Mouse (Mus musculus) gastrocnemius, adult 2 months (tissue): ENCODE results near the gene Rps6kl1. TPM values are rescaled to one million over a fixed set of nuclear protein-coding genes. Genes with fewer than 3 reads are reported as not detected.
A peak's percentile ranks its signal among the peaks of the same experiment; 100 is the strongest.
"Not testable (repeated sequence)": the region's sequence is repeated elsewhere in the genome, so short reads cannot be mapped to it uniquely, and the experiment has no call there.

Experiments
- DNase-seq: peaks from one replicate; pipeline ENCODE4 v3.0.0; 2022
- H3K27ac ChIP-seq: fragments of 200-600 bp; 2 replicates; pipeline ENCODE4 v1.8.1; 2022; ENCODE audit warnings: mild to moderate bottlenecking
- H3K4me3 ChIP-seq: fragments of 200-600 bp; 2 replicates; pipeline ENCODE4 v1.8.1; 2022; ENCODE audit warnings: mild to moderate bottlenecking, moderate library complexity
- CTCF ChIP-seq: fragments of 200-600 bp; IDR thresholded peaks from 2 replicates; pipeline ENCODE4 v1.8.1; 2022; ENCODE audit warnings: antibody characterized with exemption, mild to moderate bottlenecking, moderate library complexity
- intact Hi-C: fragments of 180-260 bp; cut with DNase I; formaldehyde crosslinking; loops from one replicate; pipeline ENCODE4 v1.15.1; 2025
- total RNA-seq, 2 experiments: library from RNA; stranded (reverse); gene quantifications; 2 replicates each; pipeline ENCODE4 v1.2.3; 2021

The Rps6kl1 gene
- total RNA-seq, 2 experiments from 2014 or later, result 0.94 to 1.1 TPM

DNA sequence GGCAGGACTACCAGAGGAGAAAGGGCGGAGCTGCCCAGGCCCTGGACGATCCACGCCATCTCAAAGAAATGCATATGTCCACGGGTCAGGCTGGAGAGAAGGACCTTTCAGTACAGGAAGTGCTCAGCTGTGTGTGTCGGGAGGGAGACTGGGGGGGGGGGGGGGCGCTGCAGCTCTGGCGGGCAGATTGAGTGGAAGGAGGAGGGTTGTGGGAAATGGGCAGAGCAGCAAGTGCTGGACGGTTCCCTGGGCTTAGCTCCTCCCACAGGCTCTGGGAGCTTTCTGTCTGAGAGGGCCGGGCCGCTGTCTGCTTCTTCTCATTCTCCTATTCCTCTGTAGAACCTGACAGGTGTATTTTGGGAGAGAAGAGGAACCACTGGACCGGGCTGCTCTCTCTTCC is 4.7 kb downstream of the Rps6kl1 start:
- DNase-seq, result no peak
- TF ChIP-seq CTCF, result no peak
- Histone ChIP-seq H3K4me3 (no peak overlapping the region), H3K27ac (peak overlapping the region; percentile 44)
- intact Hi-C loops, result loop anchor here (10.0 kb wide), 1 partner anchor 338 kb away; no protein-coding TSS in a partner anchor

DNA sequence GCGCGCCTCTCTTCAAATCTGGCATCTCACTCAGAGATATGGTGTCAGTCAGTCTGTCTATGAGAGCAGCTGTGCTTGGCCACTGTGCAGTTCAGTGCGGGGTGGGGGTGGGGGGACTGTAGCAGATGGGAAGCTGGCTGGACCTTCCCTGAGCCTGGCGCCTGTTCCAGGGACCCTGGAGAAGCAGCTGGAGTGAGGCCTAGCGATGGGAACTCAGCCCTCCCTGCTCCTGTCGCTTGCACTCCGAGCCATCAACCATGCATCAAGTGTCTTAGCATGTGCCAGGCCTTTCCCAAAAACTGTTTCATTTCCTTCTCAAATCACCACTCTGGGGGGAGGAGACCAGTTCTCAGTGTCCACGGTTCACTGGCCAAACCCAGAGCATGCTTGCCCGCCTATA is 5.4 kb downstream of the Rps6kl1 start:
- peak; percentile 82 for DNase-seq
- intact Hi-C loops, result loop anchor here (10.0 kb wide), 1 partner anchor 339 kb away; no protein-coding TSS in a partner anchor
- H3K27ac ChIP-seq, result peak overlapping the region; percentile 44
- no peak for TF ChIP-seq CTCF
- no peak overlapping the region for H3K4me3 ChIP-seq

DNA sequence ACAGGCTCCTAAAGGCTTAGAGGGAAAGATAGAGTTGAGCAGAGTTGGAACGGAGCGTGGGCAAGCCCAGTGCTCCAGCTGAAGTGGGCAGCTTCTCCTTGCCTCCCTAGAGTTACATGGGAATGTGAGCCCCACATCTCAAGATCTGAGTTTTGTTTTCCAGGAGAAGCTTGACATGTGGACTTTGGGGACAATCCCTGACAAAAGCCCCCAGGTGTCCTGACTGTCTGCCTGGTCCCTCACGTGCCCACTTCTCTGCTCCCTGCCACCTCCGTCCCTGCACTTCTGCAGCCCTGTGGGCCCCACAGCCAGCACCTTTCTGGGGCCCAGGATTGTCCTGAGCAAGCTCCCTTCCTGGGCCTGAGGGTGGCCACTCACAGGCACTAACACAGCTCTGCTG is 6.2 kb downstream of the Rps6kl1 start:
- no peak for DNase-seq
- intact Hi-C loops, result loop anchor here (10.0 kb wide), 1 partner anchor 340 kb away; no protein-coding TSS in a partner anchor
- TF ChIP-seq CTCF, result no peak
- no peak overlapping the region for H3K4me3 ChIP-seq
- H3K27ac ChIP-seq, result 0 out of 2 replicates have a peak overlapping the region, but pooled peaks have one; percentile 20

DNA sequence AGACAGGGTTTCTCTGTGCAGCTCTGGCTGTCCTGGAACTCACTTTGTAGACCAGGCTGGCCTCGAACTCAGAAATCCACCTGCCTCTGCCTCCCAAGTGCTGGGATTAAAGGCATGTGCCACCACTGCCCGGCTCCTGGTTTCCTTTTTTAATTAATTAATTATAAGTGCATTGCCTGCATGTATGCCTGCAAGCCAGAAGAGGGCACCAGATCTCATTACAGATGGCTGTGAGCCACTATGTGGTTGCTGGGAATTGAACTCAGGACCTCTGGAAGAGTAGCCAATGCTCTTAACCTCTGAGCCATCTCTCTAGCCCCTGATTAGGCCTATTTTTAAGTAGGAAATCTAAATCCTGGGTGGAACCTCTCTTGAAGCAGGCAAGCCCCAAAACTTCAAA is 6.8 kb downstream of the Rps6kl1 start:
- DNase-seq, H3K27ac ChIP-seq, H3K4me3 ChIP-seq: not testable (repeated sequence)
- intact Hi-C loops, result loop anchor here (10.0 kb wide), 1 partner anchor 341 kb away; no protein-coding TSS in a partner anchor
- peak; percentile 58 for TF ChIP-seq CTCF

DNA sequence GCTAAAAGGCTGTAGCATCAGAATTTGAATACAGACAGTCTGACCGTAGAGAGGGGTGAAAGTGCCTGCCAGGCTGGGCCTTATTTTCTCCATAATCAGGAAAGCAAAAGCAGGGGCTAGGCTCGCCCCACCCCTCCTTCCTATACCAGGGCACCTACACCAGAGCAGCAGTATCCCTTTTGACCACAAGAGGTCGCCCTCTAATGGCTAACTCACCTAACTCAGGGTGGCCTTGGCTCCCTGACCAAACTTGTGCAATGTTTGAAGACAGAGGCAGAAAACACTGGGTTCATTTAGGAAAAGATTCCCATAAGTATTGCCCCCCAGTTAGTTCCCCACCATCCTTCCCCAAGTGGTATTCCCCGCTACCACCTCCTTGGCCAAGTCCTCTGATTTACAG is 8.3 kb downstream of the Rps6kl1 start:
- DNase-seq, result peak; percentile 90
- Histone ChIP-seq H3K4me3 (no peak overlapping the region), H3K27ac (peak overlapping the region; percentile 64; the same call in 1 of the 2 replicates)
- TF ChIP-seq CTCF, result peak; percentile 96
- intact Hi-C loops, result loop anchor here (1.0 to 10.0 kb wide), 2 partner anchors 162 to 342 kb away; no protein-coding TSS in a partner anchor

- DNase-seq, result no peak
- H3K27ac ChIP-seq, result no peak overlapping the region
- no peak for TF ChIP-seq CTCF
- intact Hi-C loops, result loop anchor here (10.0 kb wide), 1 partner anchor 344 kb away; no protein-coding TSS in a partner anchor
- H3K4me3 ChIP-seq, result no peak overlapping the region
These were observed 10.0 kb downstream of the Rps6kl1 start for GRCm38 (mm10) chr12:85141096-85141495.

GRCm38 (mm10) chr12:85140036-85140701 is 10.9 kb downstream of the Rps6kl1 start:
- intact Hi-C loops, result loop anchor here (10.0 kb wide), 1 partner anchor 345 kb away; no protein-coding TSS in a partner anchor
- no peak for TF ChIP-seq CTCF
- Histone ChIP-seq H3K4me3 (0 out of 2 replicates have a peak overlapping the region, but pooled peaks have one; percentile 17), H3K27ac (no peak overlapping the region)
- DNase-seq, result no peak

DNA sequence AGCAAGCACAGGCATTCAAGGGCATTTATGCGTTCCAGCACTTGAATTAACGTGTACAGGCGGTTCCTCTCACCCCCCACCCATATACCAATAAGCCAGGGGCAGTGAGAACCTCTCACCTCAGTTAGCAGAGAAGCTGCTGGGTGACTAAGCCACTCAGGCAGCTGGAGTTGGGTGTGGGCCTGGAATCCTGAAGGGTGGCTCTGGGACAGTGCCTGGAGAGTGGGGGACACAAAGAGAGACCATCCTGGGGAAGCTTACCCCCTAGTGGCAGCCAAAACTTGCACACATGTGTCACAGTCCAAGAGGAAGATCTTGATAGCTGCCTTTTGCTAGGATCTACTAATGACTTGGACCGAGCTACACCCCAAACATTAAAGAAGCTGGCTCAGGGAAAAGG is 14.4 kb downstream of the Rps6kl1 start:
- Histone ChIP-seq H3K27ac (no peak overlapping the region), H3K4me3 (no peak overlapping the region)
- DNase-seq, result no peak
- intact Hi-C loops, result no loop called here
- TF ChIP-seq CTCF, result no peak

- no peak for TF ChIP-seq CTCF
- intact Hi-C loops, result no loop called here
- DNase-seq, result peak; percentile 47
- no peak overlapping the region for H3K4me3 ChIP-seq
- H3K27ac ChIP-seq, result no peak overlapping the region
These were observed 15.3 kb downstream of the Rps6kl1 start for GRCm38 (mm10) chr12:85135513-85136470.

GRCm38 (mm10) chr12:85134043-85134794 is 16.8 kb downstream of the Rps6kl1 start:
- Histone ChIP-seq H3K27ac (no peak overlapping the region), H3K4me3 (no peak overlapping the region)
- no peak for DNase-seq
- intact Hi-C loops, result no loop called here
- no peak for TF ChIP-seq CTCF

GRCm38 (mm10) chr12:85131361-85131760 is 19.7 kb downstream of the Rps6kl1 start:
- no peak for DNase-seq
- Histone ChIP-seq H3K27ac (no peak overlapping the region), H3K4me3 (no peak overlapping the region)
- no peak for TF ChIP-seq CTCF
- intact Hi-C loops, result no loop called here

- H3K27ac ChIP-seq, result peak overlapping the region; percentile 62; the same call in 1 of the 2 replicates
- intact Hi-C loops, result no loop called here
- TF ChIP-seq CTCF, result no peak
- DNase-seq, result no peak
- no peak overlapping the region for H3K4me3 ChIP-seq
These were observed 21.6 kb downstream of the Rps6kl1 start for GRCm38 (mm10) chr12:85129426-85129978.
